Mouse (Mus musculus) left cerebral cortex, postnatal 25 days (tissue): ENCODE results near the gene Lama1. TPM values are rescaled to one million over a fixed set of nuclear protein-coding genes. Genes with fewer than 3 reads are reported as not detected.
"Not testable (repeated sequence)": the region's sequence is repeated elsewhere in the genome, so short reads cannot be mapped to it uniquely, and the experiment has no call there.

Experiments used
- DNase-seq, 2 experiments: peaks; one replicate each; pipeline ENCODE4 v3.0.0; 2022; ENCODE audit warnings: low spot score in 2 of 2, mixed read lengths in 1 of 2
- intact Hi-C: fragments of 180-260 bp; cut with DNase I; formaldehyde crosslinking; loops from one replicate; pipeline ENCODE4 v1.15.1; 2025
- total RNA-seq, 2 experiments: library from RNA; stranded (reverse); gene quantifications; 2 replicates each; pipeline ENCODE4 v1.2.3; 2021

Lama1 gene
- total RNA-seq, 2 experiments from 2014 or later = 5.2 to 5.5 TPM

GRCm38 (mm10) chr17:67816916-67817315 is 119.9 kb downstream of the Lama1 start:
- intact Hi-C loops = no loop called here
- DNase-seq = no peak

- intact Hi-C loops = no loop called here
- DNase-seq = no peak
Observed at GRCm38 (mm10) chr17:67827431-67827830, 130.4 kb downstream of the Lama1 start.

- intact Hi-C loops = loop anchor here (2.0 to 5.0 kb wide), 3 partner anchors 56 to 1259 kb away; no protein-coding TSS in a partner anchor
- no peak for DNase-seq
Observed at GRCm38 (mm10) chr17:67836146-67836895, 139.3 kb downstream of the Lama1 start.

- intact Hi-C loops = loop anchor here (2.0 to 5.0 kb wide), 3 partner anchors 57 to 1260 kb away; no protein-coding TSS in a partner anchor
- DNase-seq = peak; percentile 59 to 81
Observed at GRCm38 (mm10) chr17:67837351-67838090, 140.5 kb downstream of the Lama1 start.

GRCm38 (mm10) chr17:67838948-67839347 is 141.9 kb downstream of the Lama1 start:
- intact Hi-C loops = loop anchor here (5.0 kb wide), 2 partner anchors 187 to 1262 kb away; no protein-coding TSS in a partner anchor
- DNase-seq = no peak

- DNase-seq, intact Hi-C loops: not testable (repeated sequence)
Observed at GRCm38 (mm10) chr17:67841494-67841893, 144.4 kb downstream of the Lama1 start.

- no peak for DNase-seq
- intact Hi-C loops = loop anchor here (10.0 kb wide), 1 partner anchor 1244 kb away; no protein-coding TSS in a partner anchor
Observed at GRCm38 (mm10) chr17:67861080-67861630, 164.1 kb downstream of the Lama1 start.

GRCm38 (mm10) chr17:67861744-67862535 is 164.9 kb downstream of the Lama1 start:
- intact Hi-C loops = loop anchor here (2.0 to 10.0 kb wide), 3 partner anchors 305 to 1243 kb away; no protein-coding TSS in a partner anchor
- DNase-seq = peak; percentile 69 to 74

GRCm38 (mm10) chr17:67864363-67864762 is 167.3 kb downstream of the Lama1 start:
- intact Hi-C loops = loop anchor here (10.0 kb wide), 1 partner anchor 1240 kb away; no protein-coding TSS in a partner anchor
- no peak for DNase-seq

GRCm38 (mm10) chr17:67864912-67865311 is 167.9 kb downstream of the Lama1 start:
- DNase-seq = no peak
- intact Hi-C loops = loop anchor here (10.0 kb wide), 1 partner anchor 1240 kb away; no protein-coding TSS in a partner anchor

GRCm38 (mm10) chr17:67866026-67866425 is 169.0 kb downstream of the Lama1 start:
- no peak for DNase-seq
- intact Hi-C loops = loop anchor here (10.0 kb wide), 1 partner anchor 1239 kb away; no protein-coding TSS in a partner anchor

- no peak for DNase-seq
- intact Hi-C loops = loop anchor here (10.0 kb wide), 1 partner anchor 1238 kb away; no protein-coding TSS in a partner anchor
Observed at GRCm38 (mm10) chr17:67866541-67867241, 169.6 kb downstream of the Lama1 start.

- peak; percentile 78 for DNase-seq
- intact Hi-C loops = loop anchor here (1.0 to 10.0 kb wide), 2 partner anchors 296 to 1235 kb away; no protein-coding TSS in a partner anchor
Observed at GRCm38 (mm10) chr17:67869731-67870601, 172.9 kb downstream of the Lama1 start.

Other genes with a start within 250 kb of the Lama1 start
- gene Lrrc30, start 64.5 kb upstream of the Lama1 start, total RNA-seq = not detected